Mouse (Mus musculus) C2C12 (cell line): ENCODE data around the gene Tnfrsf1b.

Experiments
- CTCF ChIP-seq: IDR thresholded peaks from one replicate; pipeline ENCODE4 v1.5.1; 2011; ENCODE audit not compliant: control insufficient read depth, insufficient read depth, insufficient read length
- MYOD1 ChIP-seq: IDR thresholded peaks from one replicate; pipeline ENCODE4 v1.6.1; 2011; ENCODE audit warnings: low read depth; ENCODE audit not compliant: control insufficient read depth, insufficient read length

DNA sequence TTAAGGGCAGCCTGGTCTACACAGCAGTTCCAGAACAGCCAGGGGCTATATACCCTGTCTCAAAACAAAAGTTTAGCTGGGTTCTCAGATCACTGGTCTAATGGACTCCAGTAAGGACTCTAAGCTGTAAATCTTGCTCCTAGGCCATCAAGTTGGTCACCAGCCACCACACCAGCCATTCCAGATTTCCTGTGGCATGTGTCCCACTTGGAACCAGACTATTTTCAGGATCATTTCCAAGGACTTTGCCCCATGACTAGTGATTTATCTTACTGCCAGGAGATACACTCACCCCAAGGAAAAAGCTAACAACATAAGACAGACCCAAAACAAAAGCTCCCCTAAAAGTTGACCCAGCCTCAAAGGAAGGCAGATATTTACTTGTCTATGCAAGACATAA is 54.0 kb downstream of the Tnfrsf1b start:
- no peak for TF ChIP-seq CTCF
- no peak for TF ChIP-seq MYOD1
